In the genomic region with DNA sequence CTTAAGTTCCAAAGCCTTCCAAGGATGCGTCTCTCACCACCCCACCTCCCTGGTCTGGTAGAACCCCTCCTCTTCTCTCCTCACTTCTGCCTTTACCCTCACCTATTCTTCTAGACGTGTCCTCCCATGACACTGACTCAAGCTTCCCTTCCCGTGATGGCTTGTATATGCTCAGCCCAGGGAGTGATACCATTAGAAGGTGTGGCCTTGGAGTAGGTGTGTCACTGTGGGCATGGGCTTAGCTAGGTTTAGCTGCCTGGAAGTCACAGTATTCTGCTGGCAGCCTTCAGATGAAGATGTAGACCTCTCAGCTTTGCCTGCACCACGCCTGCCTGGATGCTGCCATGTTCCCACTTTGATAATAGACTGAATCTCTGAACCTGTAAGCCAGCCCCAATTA, we compare ENCODE assay signal across 19 mouse cellular contexts.
"Had no signal": no experiment of that assay in that cellular context is flagged by ENCODE, and none has a peak within 500 bp of the region (broad histone marks: within the 10 kb centered on the region; RNA-seq: fewer than 3 reads in every experiment).

No protein-coding gene starts in this region.

- H3K4me2 ChIP-seq: lung, embryonic 15.5 days; midbrain, embryonic 11.5 days; midbrain, embryonic 15.5 days; neural tube, embryonic 12.5 days had no signal

- H3K4me3 ChIP-seq: lung, embryonic 15.5 days; megakaryocyte, embryonic 14.5 days; midbrain, embryonic 13.5 days; midbrain, embryonic 15.5 days; neural tube, embryonic 12.5 days had no signal

- DNase-seq: lung, adult 2 months; lung, postnatal 14 days; lung, postnatal 36 days; retina, postnatal 1 day; right cerebral cortex, adult 18-20 months; right cerebral cortex, postnatal 25 days; right cerebral cortex, postnatal 4 days; spleen, adult 18-20 months; thymus, adult 18-20 months; thymus, postnatal 14 days; thymus, postnatal 36 days had no signal

- H3K27ac ChIP-seq: lung, embryonic 15.5 days; macrophage; midbrain, embryonic 13.5 days; midbrain, embryonic 15.5 days; neural tube, embryonic 12.5 days had no signal

- H3K4me1 ChIP-seq: midbrain, embryonic 13.5 days; midbrain, embryonic 15.5 days; neural tube, embryonic 12.5 days had no signal

- H3K36me3 ChIP-seq: midbrain, embryonic 15.5 days had no signal

- H3K9ac ChIP-seq: lung, embryonic 15.5 days; midbrain, embryonic 13.5 days; midbrain, embryonic 15.5 days; neural tube, embryonic 12.5 days had no signal

- H3K27me3 ChIP-seq: megakaryocyte, embryonic 14.5 days had no signal

- ATAC-seq: lung, postnatal 0 days; midbrain, embryonic 13.5 days; midbrain, embryonic 15.5 days had no signal

- H3K9me3 ChIP-seq: lung, embryonic 15.5 days; megakaryocyte, embryonic 14.5 days; midbrain, embryonic 13.5 days; midbrain, embryonic 15.5 days; neural tube, embryonic 12.5 days had no signal
